Mouse (Mus musculus) thymus, adult 2 months (tissue): Measurements from ENCODE around the gene Anxa5. TPM values are rescaled to one million over a fixed set of nuclear protein-coding genes. Genes with fewer than 3 reads are reported as not detected.
A peak's percentile ranks its signal among the peaks of the same experiment; 100 is the strongest.

ENCODE experiments used
- DNase-seq: peaks from one replicate; pipeline ENCODE4 v3.0.0; 2021
- H3K27ac ChIP-seq: fragments of 200-500 bp; 2 replicates; pipeline ENCODE4 v1.5.1; 2012; ENCODE audit warnings: low read length, control low read depth; ENCODE audit not compliant: control insufficient read depth, insufficient read depth
- H3K27me3 ChIP-seq: fragments of 200-500 bp; 2 replicates; pipeline ENCODE4 v1.6.1; 2012; ENCODE audit warnings: mild to moderate bottlenecking, low read length, moderate library complexity, mixed read lengths; ENCODE audit not compliant: control insufficient read depth, insufficient read depth
- H3K36me3 ChIP-seq: fragments of 200-500 bp; 2 replicates; pipeline ENCODE4 v1.6.1; 2012; ENCODE audit warnings: mild to moderate bottlenecking, low read length, moderate library complexity; ENCODE audit not compliant: control insufficient read depth, insufficient read depth
- H3K4me1 ChIP-seq: fragments of 200-500 bp; replicated peaks from 2 replicates; pipeline ENCODE4 v1.6.1; 2012; ENCODE audit warnings: low read length; ENCODE audit not compliant: control insufficient read depth, insufficient read depth
- H3K4me3 ChIP-seq: fragments of 200-500 bp; 2 replicates; pipeline ENCODE4 v1.5.1; 2012; ENCODE audit warnings: mild to moderate bottlenecking, low read length, control low read depth, moderate library complexity; ENCODE audit not compliant: control insufficient read depth, insufficient read depth
- CTCF ChIP-seq: fragments of 200-500 bp; IDR thresholded peaks from 2 replicates; pipeline ENCODE4 v1.5.1; 2012; ENCODE audit warnings: mild to moderate bottlenecking, control low read depth, low read length, moderate library complexity, borderline replicate concordance; ENCODE audit not compliant: control insufficient read depth, poor library complexity, insufficient read depth; ENCODE audit errors: extremely low read depth
- POLR2A ChIP-seq: fragments of 200-500 bp; IDR thresholded peaks from 2 replicates; pipeline ENCODE4 v1.6.1; 2012; ENCODE audit warnings: mild to moderate bottlenecking, low read length, control low read depth, moderate library complexity; ENCODE audit not compliant: control insufficient read depth, poor library complexity, insufficient read depth; ENCODE audit errors: extremely low read depth
- WGBS: fragments of 180-500 bp; shearing (Covaris S2); methylation state at CpG from one replicate; pipeline ENCODE4 v1.1.7; 2018; 5-methylcytosine and 5-hydroxymethylcytosine counted together
- polyA plus RNA-seq: library from polyadenylated mRNA; depleted of rRNA; stranded (reverse); fragments of >200 nt; gene quantifications from 2 replicates; pipeline ENCODE4 v1.2.3, GENCODE M21; 2012

Anxa5 gene
- polyA plus RNA-seq, 1 experiment, result 442 TPM

DNA sequence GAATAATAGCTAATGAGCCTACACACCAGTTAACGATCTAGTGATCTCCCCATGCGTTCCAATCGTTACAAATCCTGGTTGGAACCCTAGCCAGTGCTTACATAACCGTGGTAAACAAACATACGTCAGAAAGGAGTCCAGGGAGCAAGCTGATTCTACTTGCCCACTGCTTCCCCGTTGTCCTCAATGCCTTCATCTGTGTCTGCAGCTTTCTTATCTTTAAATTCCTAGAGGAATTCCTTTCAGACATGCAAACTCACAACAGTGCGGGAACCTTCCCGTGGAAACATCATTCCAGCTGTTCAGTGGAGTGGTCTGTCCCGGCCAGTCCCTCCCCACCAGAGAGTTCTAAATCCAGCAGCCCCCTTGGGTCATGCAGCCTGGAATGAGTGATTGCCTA is 7.2 kb upstream of the Anxa5 start:
- TF ChIP-seq CTCF (no peak), POLR2A (no peak)
- DNase-seq, result no peak
- Histone ChIP-seq H3K27me3 (no peaks in the 10 kb centered on the region), H3K4me3 (no peak overlapping the region), H3K4me1 (no peaks in the 10 kb centered on the region), H3K27ac (no peak overlapping the region), H3K36me3 (no peaks in the 10 kb centered on the region)
- 80% methylated on average over 9 of the region's 9 CpGs for WGBS

DNA sequence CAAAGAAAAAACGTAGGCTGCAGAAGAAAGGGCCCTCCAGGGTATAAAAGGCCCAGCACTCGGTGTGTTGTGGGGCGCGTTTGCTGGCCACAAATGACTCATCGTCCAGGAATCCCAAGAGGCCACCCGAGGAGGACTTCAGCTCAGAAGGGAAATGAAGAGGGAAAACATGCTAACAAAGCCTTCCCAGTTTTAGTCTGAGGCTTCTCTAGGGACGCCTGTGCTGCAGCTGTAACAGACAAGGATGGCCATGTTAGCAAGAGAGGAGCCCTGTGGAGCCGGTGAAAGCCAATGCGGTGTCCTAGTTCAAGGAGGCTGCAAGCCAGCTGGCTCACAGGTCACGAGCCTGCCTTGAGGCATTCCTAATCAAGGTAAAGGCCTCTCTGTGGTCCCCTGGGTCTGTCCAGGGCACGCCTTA is 6.1 kb upstream of the Anxa5 start:
- H3K27ac ChIP-seq, result no peak overlapping the region
- WGBS, result 70% methylated on average over 11 of the region's 11 CpGs

DNA sequence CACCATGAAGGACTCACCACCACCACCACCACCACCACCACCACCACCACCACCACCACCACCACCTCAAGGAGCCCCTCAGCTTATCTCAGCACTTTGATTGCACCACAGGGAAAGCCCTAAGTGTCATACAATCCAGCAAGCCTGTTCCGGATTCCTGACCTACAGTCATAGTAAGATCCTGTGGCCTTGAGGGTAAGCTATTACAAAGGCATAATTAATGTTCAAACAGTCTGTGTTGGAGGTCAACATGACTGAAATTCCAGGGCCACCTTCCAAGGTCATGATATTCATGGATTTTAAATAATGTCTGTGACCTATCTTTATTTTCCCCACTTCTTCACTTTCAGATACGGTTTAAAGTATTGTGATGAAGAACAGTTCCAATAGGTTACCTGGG is 4.8 kb upstream of the Anxa5 start:
- no peak for DNase-seq

More for the DNA sequence above, 6.1 kb upstream of the Anxa5 start:
- no peaks in the 10 kb centered on the region for H3K4me1 ChIP-seq
- H3K36me3 ChIP-seq, result no peaks in the 10 kb centered on the region
- TF ChIP-seq CTCF (no peak), POLR2A (no peak)
- H3K4me3 ChIP-seq, result no peak overlapping the region
- H3K27me3 ChIP-seq, result no peaks in the 10 kb centered on the region
- no peak for DNase-seq

DNA sequence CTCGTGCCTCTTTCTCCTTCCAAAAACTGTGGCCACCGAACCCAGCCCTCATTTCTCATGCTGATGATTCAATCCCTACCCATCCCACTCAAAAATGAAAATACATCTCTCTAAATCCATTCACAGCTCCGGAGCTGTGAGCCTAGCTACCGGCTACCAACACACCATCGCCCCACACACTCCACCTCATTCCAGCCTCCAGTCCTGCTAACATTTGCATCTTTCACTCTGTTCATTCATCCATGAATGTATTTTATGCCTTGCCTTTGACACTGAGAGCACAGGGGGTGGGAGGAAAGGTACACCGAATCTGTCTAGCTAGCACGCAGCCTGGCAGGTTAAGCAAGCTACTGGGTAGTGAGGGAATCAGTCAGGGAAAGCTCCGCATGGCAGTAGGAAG is 3.1 kb upstream of the Anxa5 start:
- no peaks in the 10 kb centered on the region for H3K36me3 ChIP-seq
- WGBS, result 93% methylated on average over 8 of the region's 8 CpGs
- no peak for DNase-seq
- TF ChIP-seq CTCF (no peak), POLR2A (no peak)
- no peaks in the 10 kb centered on the region for H3K27me3 ChIP-seq
- H3K4me3 ChIP-seq, result no peak overlapping the region
- H3K27ac ChIP-seq, result no peak overlapping the region
- peaks cover 13% of the 10 kb centered on the region for H3K4me1 ChIP-seq

More for the DNA sequence above, 4.8 kb upstream of the Anxa5 start:
- H3K4me3 ChIP-seq, result no peak overlapping the region
- TF ChIP-seq POLR2A (no peak), CTCF (no peak)
- H3K27me3 ChIP-seq, result no peaks in the 10 kb centered on the region
- peaks cover 6% of the 10 kb centered on the region for H3K4me1 ChIP-seq
- H3K27ac ChIP-seq, result no peak overlapping the region
- 93% methylated on average over 2 of the region's 2 CpGs for whole genome bisulfite sequencing
- no peaks in the 10 kb centered on the region for H3K36me3 ChIP-seq

DNA sequence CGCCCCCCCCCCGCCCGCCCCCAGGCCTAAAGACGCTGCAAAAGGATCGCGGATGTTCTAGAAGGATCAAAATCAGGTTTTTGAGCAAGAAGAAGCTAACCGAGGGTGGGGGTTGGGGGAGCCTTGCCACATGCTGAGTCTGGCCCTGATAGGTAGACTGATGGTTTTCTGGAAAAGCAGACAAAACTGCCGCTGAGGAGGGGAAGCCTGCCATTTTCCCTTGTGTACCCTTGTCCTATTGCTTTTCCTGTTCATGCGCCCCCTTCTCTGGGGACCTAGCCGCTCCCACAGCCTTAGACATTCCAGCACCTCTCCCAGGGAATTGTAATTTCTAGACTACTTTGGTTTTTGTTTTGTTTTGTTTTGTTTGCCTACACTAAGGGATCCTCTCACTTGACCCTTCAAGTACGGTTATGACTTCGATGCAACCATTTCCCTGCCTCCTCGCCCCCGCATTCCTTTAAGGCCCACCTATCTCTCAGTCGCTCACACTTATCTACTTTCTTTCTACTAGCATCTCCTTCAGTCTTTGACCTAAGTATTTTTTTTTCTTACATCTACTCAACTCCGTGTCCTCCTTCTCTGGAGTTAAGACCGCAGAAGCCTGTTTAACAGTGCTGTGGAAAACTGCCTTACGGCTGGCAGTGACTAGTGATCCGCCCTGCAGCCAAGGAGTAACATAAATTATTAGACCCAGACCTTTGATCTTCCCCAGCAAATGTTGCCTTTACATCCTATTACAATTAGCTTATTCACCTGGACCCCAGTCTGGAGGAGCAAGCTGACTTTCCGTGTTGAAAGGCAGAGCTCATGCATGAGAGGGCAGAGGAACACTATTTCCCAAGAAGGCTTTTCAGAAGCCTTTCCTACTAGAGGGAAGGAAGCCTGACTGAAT is 814 bp upstream of the Anxa5 start:
- Histone ChIP-seq H3K36me3 (no peaks in the 10 kb centered on the region), H3K4me1 (peaks cover 13% of the 10 kb centered on the region), H3K27ac (peak overlapping the region; percentile 93), H3K4me3 (peak overlapping the region; percentile 74), H3K27me3 (no peaks in the 10 kb centered on the region)
- DNase-seq, result no peak
- TF ChIP-seq CTCF, result no peak
- no peak for TF ChIP-seq POLR2A
- WGBS, result 53% methylated on average over 20 of the region's 20 CpGs

DNA sequence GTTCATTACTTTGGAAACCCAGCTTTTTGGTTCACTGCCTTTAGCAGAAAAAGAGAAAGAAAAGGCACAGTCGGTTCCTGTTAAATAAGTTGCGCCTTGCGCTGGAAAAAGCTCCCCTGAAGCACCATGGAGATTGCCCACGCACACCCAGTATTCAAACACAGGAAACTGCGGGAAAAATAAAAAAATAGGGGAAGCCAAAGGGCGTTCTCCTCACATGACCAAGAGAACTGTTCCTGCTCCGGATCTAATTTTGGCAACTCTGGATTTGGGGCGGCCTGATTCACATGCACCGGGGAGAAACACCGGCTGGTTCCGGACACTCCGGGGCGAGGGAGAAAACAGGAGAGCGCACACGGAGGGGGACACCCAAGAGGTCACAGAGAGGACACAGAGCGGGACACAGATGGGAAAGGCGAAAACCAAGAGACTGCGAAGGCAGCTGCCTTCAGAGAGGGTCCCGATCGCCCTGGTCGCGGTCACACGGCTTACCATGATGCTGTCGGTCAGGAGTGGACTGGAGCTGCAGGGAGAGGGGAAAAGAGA is 683 bp downstream of the Anxa5 start:
- Histone ChIP-seq H3K27ac (peak overlapping the region; percentile 45), H3K4me3 (peak overlapping the region; percentile 74), H3K27me3 (no peaks in the 10 kb centered on the region), H3K4me1 (peaks cover 13% of the 10 kb centered on the region), H3K36me3 (no peaks in the 10 kb centered on the region)
- under 1% methylated on average over 24 of the region's 24 CpGs for WGBS
- TF ChIP-seq CTCF, result no peak
- no peak for TF ChIP-seq POLR2A
- no peak for DNase-seq

DNA sequence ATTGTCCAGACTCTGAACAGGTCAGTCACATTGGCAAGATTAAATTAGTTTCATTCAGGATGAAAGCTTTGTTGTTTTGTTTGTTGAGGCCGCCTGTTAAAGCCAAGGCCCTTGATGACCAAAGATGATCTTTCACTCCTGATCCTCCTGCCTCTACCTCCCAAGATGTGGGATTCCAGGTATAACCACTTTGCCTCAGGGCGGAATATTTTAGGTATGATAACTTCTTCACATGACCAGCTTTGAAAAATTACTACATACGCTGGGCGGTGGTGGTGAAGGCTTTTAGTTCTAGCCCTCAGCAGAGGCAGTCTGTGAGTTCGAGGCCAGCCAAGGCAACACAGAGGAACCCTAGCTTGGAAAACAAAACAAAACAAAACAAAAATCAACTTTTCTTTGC is 1.3 kb downstream of the Anxa5 start:
- Histone ChIP-seq H3K27me3 (no peaks in the 10 kb centered on the region), H3K4me3 (no peak overlapping the region), H3K36me3 (no peaks in the 10 kb centered on the region), H3K27ac (no peak overlapping the region), H3K4me1 (peaks cover 13% of the 10 kb centered on the region)
- DNase-seq, result no peak
- no peak for TF ChIP-seq POLR2A
- TF ChIP-seq CTCF, result no peak
- 94% methylated on average over 5 of the region's 5 CpGs for whole genome bisulfite sequencing
